8 mouse cellular contexts compared by ENCODE assay signal in genomic region chr14:37135127-37135593, GRCm38 (mm10). TPM values are rescaled to one million over a fixed set of nuclear protein-coding genes. Genes with fewer than 3 reads are reported as not detected.
A peak's percentile ranks its signal among the peaks of the same experiment; 100 is the strongest.
DNase-seq lines count a peak whose midpoint lies in the region; ATAC-seq lines count a peak whose summit lies in the region.

TSS of gene Ghitm (minus strand) at chr14:37135272.

- H3K27ac ChIP-seq in intestine, embryonic 14.5 days (ENCODE audit: low read depth) = peak within 1 kb of the TSS; percentile 86

- H3K9me3 ChIP-seq in intestine, embryonic 14.5 days (ENCODE audit: control insufficient read depth, low read length) = no peaks in the 10 kb centered on the region

- peaks cover 30% of the 10 kb centered on the region for H3K36me3 ChIP-seq in intestine, embryonic 14.5 days (ENCODE audit: control insufficient read depth, insufficient read depth, low read length)

- WGBS in intestine, embryonic 14.5 days = under 1% methylated on average over 38 of the region's 38 CpGs

- H3K4me3 ChIP-seq in intestine, embryonic 14.5 days (ENCODE audit: low read depth, low read length) = peak within 1 kb of the TSS; percentile 89

- peaks cover 6% of the 10 kb centered on the region; the same call in 1 of the 2 replicates for H3K4me1 ChIP-seq in intestine, embryonic 14.5 days (replicated peaks; ENCODE audit: control insufficient read depth, insufficient read depth, low read length)

- ATAC-seq in intestine, embryonic 14.5 days (replicated peaks; ENCODE audit: low FRiP score, low TSS enrichment, low read depth) = peak; percentile 99

- intact Hi-C loops in left cerebral cortex, postnatal 14 days (cut with DNase I) = loop anchor here (10.0 kb wide), 1 partner anchor 170 kb away; the partner anchor contains the start of gene Ccser2

- peak; percentile 90 to 91 for DNase-seq in adrenal gland, adult 18-20 months (ENCODE audit: low spot score in 2 of 2)
- peak; percentile 96 for DNase-seq in embryo, embryonic 11 days
- DNase-seq in gastrocnemius, postnatal 25 days = peak; percentile 95
- peak; percentile 95 for DNase-seq in intestine, embryonic 14.5 days (ENCODE audit: low spot score)
- DNase-seq in left cerebral cortex, postnatal 14 days (ENCODE audit: low spot score in 2 of 2) = peak; percentile 99
- peak; percentile 97 for DNase-seq in mesoderm, embryonic 11.5 days (ENCODE audit: low read depth, low spot score)
- peak; percentile 99 for DNase-seq in right cerebral cortex, postnatal 36 days (ENCODE audit: low spot score in 2 of 2)
- DNase-seq in yolk sac, embryonic 10.5 days (ENCODE audit: low spot score) = peak; percentile 97

- H3K9ac ChIP-seq in intestine, embryonic 14.5 days (ENCODE audit: low read length) = peak within 1 kb of the TSS; percentile 90

- peak within 1 kb of the TSS; percentile 72 for H3K4me2 ChIP-seq in intestine, embryonic 14.5 days (ENCODE audit: low read length)

- H3K27me3 ChIP-seq in intestine, embryonic 14.5 days (replicated peaks; ENCODE audit: control insufficient read depth, insufficient read depth, low read length) = no peaks in the 10 kb centered on the region

RNA-seq across cellular contexts. Expression of gene Ghitm, which starts in this region (rescaled TPM):
- total RNA-seq in adrenal gland, adult 18-20 months (2021) = 100 to 1,000 TPM; 776 to 801 TPM
- 100 to 1,000 TPM; 369 to 406 TPM for total RNA-seq in gastrocnemius, postnatal 25 days (2021)
- 235 and 238 TPM in 2 replicates for polyA plus RNA-seq in intestine, embryonic 14.5 days (2014; fragmentation: Nextera tagmentation; extraction: Ambion mirVana)
- total RNA-seq in left cerebral cortex, postnatal 14 days (2021) = 100 to 1,000 TPM; 347 to 353 TPM

Comparison
In these comparisons a context has a peak if more than half of its experiments do, and no peak if none do; other contexts are left out.
1. Peak in every context shown above with its lines: DNase-seq, ATAC-seq, H3K4me3 ChIP-seq and H3K27ac ChIP-seq.